Mouse (Mus musculus) liver, embryonic 14.5 days (tissue): ENCODE measurements around the gene Foxn3. TPM values are rescaled to one million over a fixed set of nuclear protein-coding genes. Genes with fewer than 3 reads are reported as not detected.

ENCODE experiments used
- ATAC-seq: fragments of 200-750 bp; cut with Nextera tagmentation; 2 replicates; pipeline ENCODE4 v1.8.0; 2017; ENCODE audit warnings: moderate number of reproducible peaks, mild to moderate bottlenecking, moderate library complexity; ENCODE audit not compliant: insufficient read depth
- DNase-seq, 3 experiments: peaks; one replicate each; pipeline ENCODE4 v3.0.0-alpha.2; 2012 to 2013; ENCODE audit warnings: low read depth in 3 of 3, low spot score in 3 of 3
- H3K27ac ChIP-seq: fragments of 300-500 bp; sonication (generic); 2 replicates; pipeline ENCODE4 v1.5.1; 2014; ENCODE audit warnings: moderate library complexity, mild to moderate bottlenecking, control low read depth, inconsistent platforms
- H3K27me3 ChIP-seq: fragments of 300-500 bp; sonication (generic); 2 replicates; pipeline ENCODE4 v1.6.1; 2014; ENCODE audit warnings: mild to moderate bottlenecking, low read length, moderate library complexity; ENCODE audit not compliant: control insufficient read depth, insufficient read depth
- H3K36me3 ChIP-seq: fragments of 300-500 bp; sonication (generic); replicated peaks from 2 replicates; pipeline ENCODE4 v1.6.1; 2014; ENCODE audit warnings: low read depth; ENCODE audit not compliant: control insufficient read depth, insufficient read depth
- H3K4me1 ChIP-seq, 2 experiments: fragments of 200-500 bp in 1 of 2; fragments of 300-500 bp in 1 of 2; sonication (generic) in 1 of 2; replicated peaks; 2 replicates each; pipeline ENCODE4 v1.6.1; 2012 to 2014; ENCODE audit warnings: antibody characterized with exemption in 1 of 2, inconsistent platforms in 1 of 2, low read length in 1 of 2; ENCODE audit not compliant: control insufficient read depth in 2 of 2, insufficient read depth in 2 of 2
- H3K4me2 ChIP-seq: fragments of 300-500 bp; sonication (generic); 2 replicates; pipeline ENCODE4 v1.6.1; 2014; ENCODE audit warnings: low read depth, mild to moderate bottlenecking, control low read depth, moderate library complexity
- H3K4me3 ChIP-seq, 2 experiments: fragments of 200-500 bp in 1 of 2; fragments of 300-500 bp in 1 of 2; sonication (generic) in 1 of 2; 2 replicates each; pipeline ENCODE4 v1.5.1; 2012 to 2014; ENCODE audit warnings: low read depth in 2 of 2, low read length in 2 of 2, mild to moderate bottlenecking in 2 of 2, control low read depth in 1 of 2, inconsistent platforms in 1 of 2, moderate library complexity in 1 of 2; ENCODE audit not compliant: insufficient read depth in 1 of 2
- H3K9ac ChIP-seq: fragments of 300-500 bp; sonication (generic); replicated peaks from 2 replicates; pipeline ENCODE4 v1.6.1; 2014; ENCODE audit warnings: mild to moderate bottlenecking, control low read depth, moderate library complexity
- H3K9me3 ChIP-seq: fragments of 300-500 bp; sonication (generic); 2 replicates; pipeline ENCODE4 v1.6.1; 2016; ENCODE audit warnings: low read length, mixed read lengths; ENCODE audit not compliant: control insufficient read depth
- CTCF ChIP-seq: IDR thresholded peaks from 2 replicates; pipeline ENCODE4 v1.5.1; 2016; ENCODE audit warnings: antibody characterized with exemption, low read depth, control low read depth
- EP300 ChIP-seq: IDR thresholded peaks from 2 replicates; pipeline ENCODE4 v1.6.1; 2016; ENCODE audit warnings: antibody characterized with exemption, low read depth
- WGBS: fragments of 180-500 bp; shearing (Covaris S2); extraction: QIAGEN DNeasy Blood & Tissue Kit; methylation state at CpG from one replicate; pipeline ENCODE4 v1.1.7; 2014; ENCODE audit not compliant: insufficient replicate concordance; 5-methylcytosine and 5-hydroxymethylcytosine counted together
- polyA plus RNA-seq, 2 experiments: library from polyadenylated mRNA; depleted of rRNA in 1 of 2; stranded (reverse) in 1 of 2; unstranded in 1 of 2; fragments of >200 nt; fragmentation: Nextera tagmentation in 1 of 2; extraction: Ambion mirVana in 1 of 2; gene quantifications; 2 replicates each; pipeline versions ENCODE4 v1.2.1 to v1.2.3; 2012 to 2014

The Foxn3 gene
- polyA plus RNA-seq, 2 experiments = 2.7 to 13.6 TPM

GRCm38 (mm10) chr12:99237497-99237896, 325.9 kb downstream of the Foxn3 start:
- TF ChIP-seq EP300 (no peak), CTCF (no peak)
- no peaks in the 10 kb centered on the region for H3K27me3 ChIP-seq
- no peak for ATAC-seq
- no peak for DNase-seq
- H3K4me3 ChIP-seq = no peak overlapping the region
- 84% methylated on average over 9 of the region's 9 CpGs for WGBS
- H3K9me3 ChIP-seq = no peaks in the 10 kb centered on the region
- H3K4me2 ChIP-seq = no peak overlapping the region
- no peak overlapping the region for H3K9ac ChIP-seq
- H3K36me3 ChIP-seq = no peaks in the 10 kb centered on the region
- peaks cover 0 to 8% of the 10 kb centered on the region in 2 experiments; a peak in 1 of 4 replicates for H3K4me1 ChIP-seq
- no peak overlapping the region for H3K27ac ChIP-seq

DNA sequence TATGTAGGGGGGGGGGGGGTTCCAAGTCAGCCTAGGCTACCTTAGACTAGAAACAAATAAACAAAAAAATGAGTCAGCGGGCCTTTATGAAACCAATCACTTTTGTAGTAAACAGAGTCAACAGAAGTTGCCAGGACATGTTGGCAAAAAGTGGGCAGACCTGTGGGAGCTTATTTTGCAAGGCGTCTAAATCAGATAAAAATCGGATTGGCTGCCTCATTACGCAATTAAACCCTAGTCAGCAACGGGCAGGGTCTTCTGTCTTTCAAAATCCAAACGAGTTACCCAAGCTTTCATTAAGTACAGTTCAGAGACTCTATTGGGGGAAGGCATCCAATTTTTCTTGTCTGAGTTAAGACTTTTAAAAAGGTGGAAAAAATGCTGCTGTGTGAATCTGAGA, 329.0 kb downstream of the Foxn3 start:
- H3K9me3 ChIP-seq = no peaks in the 10 kb centered on the region
- H3K27ac ChIP-seq = no peak overlapping the region
- DNase-seq (no peak), ATAC-seq (no peak)
- no peak overlapping the region for H3K9ac ChIP-seq
- no peaks in the 10 kb centered on the region for H3K27me3 ChIP-seq
- peaks cover 0 to 5% of the 10 kb centered on the region in 2 experiments; a peak in 2 of 4 replicates for H3K4me1 ChIP-seq
- WGBS = 54% methylated on average over 6 of the region's 6 CpGs
- TF ChIP-seq EP300 = no peak
- no peak for TF ChIP-seq CTCF
- H3K36me3 ChIP-seq = no peaks in the 10 kb centered on the region
- no peak overlapping the region for H3K4me2 ChIP-seq
- H3K4me3 ChIP-seq = no peak overlapping the region

DNA sequence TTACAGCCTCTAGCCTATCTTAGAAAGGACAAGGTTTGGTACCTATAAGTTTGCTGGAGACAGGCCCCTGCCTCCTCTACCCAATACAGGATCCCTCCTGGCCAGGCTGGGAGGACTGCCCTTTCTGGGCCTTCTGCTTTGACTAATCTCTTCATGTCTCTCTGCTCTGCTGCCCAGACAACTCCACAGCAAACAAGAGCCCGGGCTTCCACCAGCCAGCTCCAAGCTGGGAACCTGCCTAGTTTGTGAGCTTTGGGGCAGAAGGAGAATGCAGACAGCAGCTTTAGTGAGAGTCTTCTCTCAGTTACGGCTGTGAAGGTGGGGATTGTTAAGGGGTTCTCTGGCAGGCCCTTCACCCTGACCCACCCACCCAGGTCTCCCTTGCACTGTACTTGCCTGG, 330.0 kb downstream of the Foxn3 start:
- no peaks in the 10 kb centered on the region for H3K27me3 ChIP-seq
- no peak for TF ChIP-seq EP300
- H3K36me3 ChIP-seq = no peaks in the 10 kb centered on the region
- DNase-seq (no peak), ATAC-seq (no peak)
- H3K4me1 ChIP-seq = peaks cover 0 to 5% of the 10 kb centered on the region in 2 experiments; a peak in 3 of 4 replicates
- H3K27ac ChIP-seq = no peak overlapping the region
- 61% methylated on average over 2 of the region's 2 CpGs for WGBS
- H3K4me3 ChIP-seq = no peak overlapping the region
- H3K4me2 ChIP-seq = no peak overlapping the region
- no peak overlapping the region for H3K9ac ChIP-seq
- H3K9me3 ChIP-seq = no peaks in the 10 kb centered on the region

DNA sequence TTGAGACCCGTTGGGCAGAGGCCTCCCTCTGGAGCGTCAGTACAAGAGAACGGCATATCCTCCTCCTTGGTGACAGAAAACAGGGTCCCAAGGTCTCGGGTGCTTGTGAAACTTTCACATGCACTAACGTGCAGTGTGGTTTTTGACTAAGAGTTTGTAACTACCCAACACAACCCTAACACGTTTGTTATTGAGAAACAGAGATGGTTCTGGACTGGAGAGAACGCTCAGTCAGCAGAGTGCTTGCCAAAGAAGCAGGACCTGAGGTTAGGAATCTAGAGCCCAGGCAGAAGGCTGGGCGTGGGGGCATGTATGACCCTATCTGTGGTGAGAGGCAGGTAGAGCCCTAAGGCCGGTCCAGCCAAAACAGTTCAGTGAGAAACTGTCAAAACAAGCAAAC, 330.9 kb downstream of the Foxn3 start:
- no peak overlapping the region for H3K4me2 ChIP-seq
- no peak overlapping the region for H3K9ac ChIP-seq
- whole genome bisulfite sequencing = 67% methylated on average over 9 of the region's 9 CpGs
- H3K36me3 ChIP-seq = no peaks in the 10 kb centered on the region
- H3K27me3 ChIP-seq = no peaks in the 10 kb centered on the region
- no peak for ATAC-seq
- no peak for TF ChIP-seq CTCF
- TF ChIP-seq EP300 = no peak
- H3K27ac ChIP-seq = no peak overlapping the region
- no peak for DNase-seq
- no peaks in the 10 kb centered on the region for H3K9me3 ChIP-seq
- no peak overlapping the region for H3K4me3 ChIP-seq
- H3K4me1 ChIP-seq = peaks cover 0 to 5% of the 10 kb centered on the region in 2 experiments; a peak in 3 of 4 replicates

DNA sequence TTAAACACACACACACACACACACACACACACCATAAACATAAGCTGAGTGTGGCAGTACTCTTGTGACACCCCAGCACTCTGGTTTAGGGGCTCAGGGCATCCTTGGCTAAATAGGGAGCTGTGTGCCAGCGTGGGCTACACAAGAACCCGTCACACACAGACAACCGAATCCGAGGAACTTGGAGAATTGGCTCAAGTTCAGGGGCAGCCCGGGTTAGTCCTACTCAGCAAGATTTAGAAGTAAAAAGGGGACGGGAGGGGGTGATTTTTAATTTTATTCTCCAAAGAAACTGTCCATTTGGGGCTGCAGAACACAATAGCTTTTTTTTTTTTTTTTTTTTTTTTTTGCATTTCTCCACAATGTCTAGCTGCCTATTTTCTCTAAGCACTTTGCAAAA, 332.1 kb downstream of the Foxn3 start:
- peaks cover 0 to 5% of the 10 kb centered on the region in 2 experiments; a peak in 3 of 4 replicates for H3K4me1 ChIP-seq
- 73% methylated on average over 6 of the region's 6 CpGs for WGBS
- H3K36me3 ChIP-seq = no peaks in the 10 kb centered on the region
- H3K4me2 ChIP-seq = no peak overlapping the region
- H3K9ac ChIP-seq = no peak overlapping the region
- no peak for TF ChIP-seq EP300
- no peak for TF ChIP-seq CTCF
- H3K4me3 ChIP-seq = no peak overlapping the region
- no peak overlapping the region for H3K27ac ChIP-seq
- DNase-seq (no peak), ATAC-seq (no peak)
- no peaks in the 10 kb centered on the region for H3K27me3 ChIP-seq
- no peaks in the 10 kb centered on the region for H3K9me3 ChIP-seq
